Mouse (Mus musculus): ENCODE measurements around the gene Mad1l1. TPM values are rescaled to one million over a fixed set of nuclear protein-coding genes. Genes with fewer than 3 reads are reported as not detected.

The Mad1l1 gene
- polyA plus RNA-seq, 1 experiment from 2014 or later: 24.8 TPM

- no peak for DNase-seq
- H3K36me3 ChIP-seq: no peaks in the 10 kb centered on the region
- no peak overlapping the region for H3K27ac ChIP-seq
- H3K27me3 ChIP-seq: no peaks in the 10 kb centered on the region
- H3K4me2 ChIP-seq: no peak overlapping the region
- H3K9ac ChIP-seq: no peak overlapping the region
- WGBS (ENCODE audit: insufficient replicate concordance): 77% methylated on average over 14 of the region's 14 CpGs
- ATAC-seq (ENCODE audit: low read depth): no peak
- no peaks in the 10 kb centered on the region for H3K4me1 ChIP-seq (replicated peaks)
- H3K4me3 ChIP-seq (replicated peaks): no peak overlapping the region
- no peaks in the 10 kb centered on the region for H3K9me3 ChIP-seq (replicated peaks)
These were observed 355.8 kb downstream of the Mad1l1 start for GRCm38 (mm10) chr5:139965596-139965995.

GRCm38 (mm10) chr5:139964391-139964790, 357.0 kb downstream of the Mad1l1 start:
- no peak overlapping the region for H3K27ac ChIP-seq
- no peaks in the 10 kb centered on the region for H3K4me1 ChIP-seq (replicated peaks)
- H3K4me3 ChIP-seq (replicated peaks): no peak overlapping the region
- no peak overlapping the region for H3K9ac ChIP-seq
- DNase-seq (no peak), ATAC-seq (ENCODE audit: low read depth) (no peak)
- WGBS (ENCODE audit: insufficient replicate concordance): 46% methylated on average over 5 of the region's 5 CpGs
- no peaks in the 10 kb centered on the region for H3K9me3 ChIP-seq (replicated peaks)
- H3K4me2 ChIP-seq: no peak overlapping the region
- no peaks in the 10 kb centered on the region for H3K36me3 ChIP-seq
- H3K27me3 ChIP-seq: no peaks in the 10 kb centered on the region

GRCm38 (mm10) chr5:139959741-139960140, 361.6 kb downstream of the Mad1l1 start:
- Histone ChIP-seq H3K4me3 (replicated peaks) (no peak overlapping the region), H3K36me3 (no peaks in the 10 kb centered on the region), H3K27ac (no peak overlapping the region), H3K9ac (no peak overlapping the region), H3K27me3 (no peaks in the 10 kb centered on the region), H3K4me1 (replicated peaks) (no peaks in the 10 kb centered on the region), H3K9me3 (replicated peaks) (no peaks in the 10 kb centered on the region), H3K4me2 (no peak overlapping the region)
- ATAC-seq (ENCODE audit: low read depth): no peak
- DNase-seq: no peak
- WGBS (ENCODE audit: insufficient replicate concordance): 67% methylated on average over 4 of the region's 4 CpGs

Other genes with a start within 250 kb of the Mad1l1 start
- gene Nudt1, start 104 bp upstream of the Mad1l1 start, polyA plus RNA-seq (2015; fragmentation: Nextera tagmentation; extraction: Ambion mirVana): 34.8 and 35.5 TPM in 2 replicates
- 12.4 and 13.0 TPM in 2 replicates for gene Mrm2, start 10.3 kb upstream of the Mad1l1 start, polyA plus RNA-seq (2015; fragmentation: Nextera tagmentation; extraction: Ambion mirVana)
- gene Snx8, start 67.7 kb upstream of the Mad1l1 start, polyA plus RNA-seq (2015; fragmentation: Nextera tagmentation; extraction: Ambion mirVana): 10.5 and 10.9 TPM in 2 replicates
- 101 and 120 TPM in 2 replicates for gene Eif3b, start 97.8 kb upstream of the Mad1l1 start, polyA plus RNA-seq (2015; fragmentation: Nextera tagmentation; extraction: Ambion mirVana)
- not detected in 2 replicates for gene Gm4869, start 124.1 kb upstream of the Mad1l1 start, polyA plus RNA-seq (2015; fragmentation: Nextera tagmentation; extraction: Ambion mirVana)
- gene Chst12, start 184.0 kb upstream of the Mad1l1 start, polyA plus RNA-seq (2015; fragmentation: Nextera tagmentation; extraction: Ambion mirVana): 9.3 and 9.9 TPM in 2 replicates
- 4.6 and 4.9 TPM in 2 replicates for gene Grifin, start 243.5 kb upstream of the Mad1l1 start, polyA plus RNA-seq (2015; fragmentation: Nextera tagmentation; extraction: Ambion mirVana)